Mouse (Mus musculus) E14TG2a.4 (cell line): ENCODE data around the gene Med19.

Source experiments
- CTCF ChIP-seq: conservative IDR thresholded peaks from 2 replicates; pipeline ENCODE4 v1.5.1; 2014; ENCODE audit warnings: low read length
- NANOG ChIP-seq: IDR thresholded peaks from 2 replicates; pipeline ENCODE4 v1.6.1; 2014; ENCODE audit warnings: borderline replicate concordance, low read length, mixed read lengths

DNA sequence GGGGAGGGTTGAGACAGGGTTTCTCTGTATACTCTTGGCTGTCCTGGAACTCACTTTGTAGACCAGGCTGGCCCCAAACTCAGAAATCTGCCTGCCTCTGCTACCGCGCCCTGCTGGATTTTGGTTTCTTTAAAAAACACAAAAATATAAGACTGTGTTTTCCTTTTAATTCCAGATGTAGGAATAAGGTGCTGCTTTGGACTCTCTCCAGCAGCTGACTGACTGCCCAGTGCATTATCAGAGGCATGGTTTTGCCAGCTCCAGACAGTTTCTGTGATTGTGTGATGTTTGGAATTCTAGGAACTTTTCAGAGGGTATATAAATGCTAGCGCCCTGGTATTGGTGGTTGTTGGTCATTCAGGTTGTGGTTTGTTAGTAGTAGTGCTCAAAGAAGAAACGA is 39.2 kb downstream of the Med19 start:
- TF ChIP-seq CTCF (no peak), NANOG (no peak)
